Mouse (Mus musculus) adrenal gland (tissue): ENCODE measurements at regions not wholly inside any gene's neighbourhood (a gene's known extent, or its start where the extent isn't known, plus 50 kb on each side); places are given as distances from the start of the nearest gene placed in this dataset.

Source experiments
- intact Hi-C: fragments of 180-260 bp; cut with DNase I; formaldehyde crosslinking; loops from one replicate; pipeline ENCODE4 v1.15.1; 2025

DNA sequence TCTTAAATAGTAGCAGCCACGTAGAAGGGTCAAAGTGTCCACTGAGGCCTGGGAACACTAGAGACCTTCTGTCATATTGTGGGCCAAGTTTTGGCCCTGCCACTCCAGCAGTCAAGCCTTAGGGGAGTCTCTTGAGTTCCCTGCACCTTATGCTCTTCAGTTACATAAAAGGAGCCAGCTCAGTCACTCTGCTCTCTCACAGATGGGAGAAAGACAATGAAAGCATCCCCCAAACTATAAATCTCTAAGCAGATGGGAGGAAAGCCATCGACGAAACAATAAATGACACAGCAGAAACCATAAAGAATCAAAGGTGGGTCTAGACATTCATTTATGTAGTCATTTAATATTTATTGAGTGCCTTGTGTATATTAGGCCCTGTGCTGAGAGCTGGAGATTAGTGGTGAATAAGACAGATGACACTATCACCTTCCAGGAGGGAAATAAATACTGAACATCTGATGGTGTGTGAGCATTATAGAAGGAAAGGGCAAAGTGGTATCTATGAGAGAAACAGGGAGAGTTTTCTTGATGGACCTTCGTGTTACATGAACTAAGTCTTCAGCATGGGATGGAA, 137.5 kb upstream of the Synpr start:
- intact Hi-C loops: no loop called here

GRCm38 (mm10) chr14:13149617-13150016, 135.0 kb upstream of the Synpr start:
- intact Hi-C loops: no loop called here

- intact Hi-C loops: no loop called here
Measured at GRCm38 (mm10) chr14:13151672-13152071, 132.9 kb upstream of the Synpr start.

DNA sequence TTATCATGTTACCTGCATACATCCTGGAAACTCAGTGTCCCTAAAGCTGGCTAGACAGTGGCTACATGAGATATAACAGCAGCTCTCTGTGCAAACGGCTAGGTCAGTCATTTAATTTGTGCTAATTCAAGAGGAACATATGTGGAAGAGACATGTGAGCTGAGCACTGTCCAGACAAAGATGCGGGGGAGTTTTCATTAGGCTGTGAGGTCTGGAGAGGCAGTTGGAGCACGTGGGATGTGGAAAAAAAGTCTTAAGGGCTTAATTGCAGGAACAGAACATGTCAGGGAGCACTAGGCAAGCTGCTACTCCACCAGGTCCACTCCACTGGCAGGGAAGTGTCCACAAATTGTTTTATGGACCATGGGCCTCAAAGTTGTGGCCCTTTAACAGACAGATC, 108.4 kb upstream of the Synpr start:
- intact Hi-C loops: no loop called here

- intact Hi-C loops: no loop called here
Measured at GRCm38 (mm10) chr14:13177906-13178305, 106.7 kb upstream of the Synpr start.

DNA sequence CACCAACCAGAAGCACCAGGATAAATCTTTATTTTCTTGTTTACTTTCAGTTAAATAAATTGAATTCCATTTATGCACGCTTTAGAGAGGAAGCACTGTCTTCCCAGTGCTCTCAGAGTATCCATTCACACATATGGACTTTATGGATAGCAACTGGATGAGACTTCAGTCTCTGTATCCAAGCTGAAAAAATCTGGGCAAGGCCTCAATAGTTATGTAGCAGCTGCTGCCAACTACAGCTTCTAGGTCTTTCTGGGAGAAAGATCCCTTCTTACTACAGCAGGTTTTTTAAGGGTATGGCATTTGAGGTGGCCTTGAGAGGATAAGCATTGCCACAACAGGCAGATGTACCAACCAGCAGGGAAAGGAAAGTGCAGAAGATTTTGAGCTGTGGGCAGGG, 93.8 kb upstream of the Synpr start:
- intact Hi-C loops: no loop called here

DNA sequence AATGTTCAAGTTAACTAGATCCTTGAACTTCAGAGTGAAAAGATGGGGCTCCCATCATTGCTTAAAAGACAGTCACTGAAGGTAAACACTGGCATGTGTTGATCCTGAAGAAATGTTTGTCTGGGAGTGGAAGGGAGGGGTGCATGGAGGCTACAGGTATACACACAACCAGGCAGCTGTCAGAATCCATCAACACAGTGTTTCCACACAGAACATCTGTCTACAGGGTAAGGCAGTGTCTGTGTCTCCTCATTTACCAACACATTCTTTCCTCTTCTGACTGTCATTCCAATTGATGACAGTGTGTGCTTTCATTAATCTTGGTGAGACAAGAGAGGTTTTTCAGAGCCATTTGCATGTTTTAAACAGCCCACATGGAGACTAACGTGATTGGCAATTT, 91.8 kb upstream of the Synpr start:
- intact Hi-C loops: no loop called here

DNA sequence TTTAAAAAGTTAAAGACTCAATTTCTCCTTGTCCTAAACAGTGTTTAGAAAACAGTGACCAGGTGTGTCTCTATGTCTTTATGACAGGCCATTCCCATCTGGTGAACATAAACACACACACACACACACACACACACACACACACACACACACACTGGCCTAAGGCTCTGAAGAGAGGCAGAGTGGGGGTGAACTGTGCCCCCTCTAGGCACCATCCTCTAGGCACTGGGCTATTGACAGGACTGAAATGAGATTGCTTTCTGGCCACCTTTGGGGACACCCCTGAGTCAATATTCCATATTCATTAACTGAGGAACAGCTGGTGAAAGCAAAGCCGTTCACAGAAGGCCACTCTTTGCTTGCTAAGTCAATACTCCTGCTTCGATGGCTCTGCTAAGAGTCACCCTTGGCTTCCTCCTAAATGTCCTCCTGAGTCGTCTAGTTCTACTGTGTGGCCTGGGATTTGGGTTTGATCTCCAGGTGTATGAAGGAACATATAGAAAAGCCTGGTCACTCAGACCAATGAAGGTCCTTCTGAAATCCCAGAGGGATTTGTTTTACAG, 87.2 kb upstream of the Synpr start:
- intact Hi-C loops: no loop called here

- intact Hi-C loops: loop anchor here (1.0 to 2.0 kb wide), 2 partner anchors 574 to 624 kb away; no protein-coding TSS in a partner anchor
Measured at GRCm38 (mm10) chr14:13198491-13198890, 86.1 kb upstream of the Synpr start.

- intact Hi-C loops: no loop called here
Measured at GRCm38 (mm10) chr14:13212658-13213057, 71.9 kb upstream of the Synpr start.
